Mouse (Mus musculus) heart, embryonic 14.5 days (tissue): ENCODE measurements around the gene Samd9l. TPM values are rescaled to one million over a fixed set of nuclear protein-coding genes. Genes with fewer than 3 reads are reported as not detected.
"Not testable (repeated sequence)": the region's sequence is repeated elsewhere in the genome, so short reads cannot be mapped to it uniquely, and the experiment has no call there.

Source experiments
- ATAC-seq: fragments of 200-750 bp; cut with Nextera tagmentation; 2 replicates; pipeline ENCODE4 v1.8.0; 2017; ENCODE audit warnings: low read depth, moderate TSS enrichment; ENCODE audit not compliant: insufficient number of reproducible peaks, insufficient read depth, low FRiP score
- H3K27ac ChIP-seq, 2 experiments: fragments of 200-500 bp in 1 of 2; fragments of 300-500 bp in 1 of 2; sonication (generic) in 1 of 2; replicated peaks in 1 of 2; 2 replicates each; pipeline ENCODE4 v1.5.1; 2012 to 2014; ENCODE audit warnings: low read depth in 2 of 2, low read length in 2 of 2, control low read depth in 1 of 2, mild to moderate bottlenecking in 1 of 2, mixed read lengths in 1 of 2; ENCODE audit not compliant: control insufficient read depth in 1 of 2, insufficient read depth in 1 of 2
- H3K27me3 ChIP-seq: fragments of 300-500 bp; sonication (generic); 2 replicates; pipeline ENCODE4 v1.6.1; 2014; ENCODE audit warnings: mild to moderate bottlenecking, low read length, control low read depth; ENCODE audit not compliant: control insufficient read depth, insufficient read depth
- H3K36me3 ChIP-seq: fragments of 300-500 bp; sonication (generic); 2 replicates; pipeline ENCODE4 v1.6.1; 2014; ENCODE audit warnings: mild to moderate bottlenecking, control low read depth, low read length, mixed read lengths; ENCODE audit not compliant: control insufficient read depth, insufficient read depth
- H3K4me1 ChIP-seq, 2 experiments: fragments of 200-500 bp in 1 of 2; fragments of 300-500 bp in 1 of 2; sonication (generic) in 1 of 2; 2 replicates each; pipeline ENCODE4 v1.6.1; 2012 to 2014; ENCODE audit warnings: low read length in 2 of 2, control low read depth in 1 of 2, mixed read lengths in 1 of 2; ENCODE audit not compliant: control insufficient read depth in 2 of 2, insufficient read depth in 2 of 2
- H3K4me2 ChIP-seq: fragments of 300-500 bp; sonication (generic); 2 replicates; pipeline ENCODE4 v1.6.1; 2014; ENCODE audit warnings: mild to moderate bottlenecking, low read length
- H3K4me3 ChIP-seq, 2 experiments: fragments of 200-500 bp in 1 of 2; fragments of 300-500 bp in 1 of 2; sonication (generic) in 1 of 2; 2 replicates each; pipeline ENCODE4 v1.5.1; 2012 to 2014; ENCODE audit warnings: low read length in 2 of 2, mild to moderate bottlenecking in 2 of 2, control low read depth in 1 of 2, low read depth in 1 of 2, moderate library complexity in 1 of 2; ENCODE audit not compliant: control insufficient read depth in 1 of 2, insufficient read depth in 1 of 2
- H3K9ac ChIP-seq: fragments of 300-500 bp; sonication (generic); 2 replicates; pipeline ENCODE4 v1.6.1; 2014; ENCODE audit warnings: mild to moderate bottlenecking, low read length
- H3K9me3 ChIP-seq: fragments of 300-500 bp; sonication (generic); 2 replicates; pipeline ENCODE4 v1.6.1; 2016; ENCODE audit warnings: low read length, control low read depth; ENCODE audit not compliant: control insufficient read depth
- WGBS: fragments of 180-500 bp; shearing (Covaris S2); extraction: QIAGEN DNeasy Blood & Tissue Kit; methylation state at CpG from one replicate; pipeline ENCODE4 v1.1.7; 2014; 5-methylcytosine and 5-hydroxymethylcytosine counted together
- polyA plus RNA-seq: library from polyadenylated mRNA; unstranded; fragments of >200 nt; fragmentation: Nextera tagmentation; extraction: Ambion mirVana; gene quantifications from 2 replicates; pipeline ENCODE4 v1.2.1, GENCODE M21; 2014

Gene Samd9l
- polyA plus RNA-seq, 1 experiment from 2014 or later: 2.8 TPM

DNA sequence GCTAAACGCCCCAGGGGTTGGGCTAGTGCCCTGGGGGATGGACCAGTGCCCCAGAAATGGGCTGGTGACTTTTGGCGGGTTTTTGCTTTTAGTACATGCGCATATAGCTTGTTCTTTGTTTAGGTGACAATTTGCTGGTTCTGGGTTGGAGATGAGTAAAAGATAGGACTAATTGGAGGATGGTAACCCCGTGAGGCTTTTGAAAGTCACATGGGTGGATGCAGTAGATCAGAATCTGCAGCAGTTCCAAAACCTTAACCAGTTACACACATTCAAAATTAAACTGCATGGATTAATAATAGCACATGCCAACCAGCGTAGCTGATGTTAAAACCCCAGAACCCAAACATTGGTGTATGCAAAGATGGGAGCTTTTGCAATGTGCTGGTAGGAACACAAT lies 57.9 kb downstream of the Samd9l start:
- Histone ChIP-seq H3K4me3 (no peak overlapping the region; a peak in 1 of 4 replicates), H3K9me3 (no peaks in the 10 kb centered on the region), H3K4me1 (no peaks in the 10 kb centered on the region), H3K27me3 (no peaks in the 10 kb centered on the region), H3K27ac (no peak overlapping the region), H3K4me2 (peak overlapping the region; percentile 61), H3K9ac (no peak overlapping the region), H3K36me3 (no peaks in the 10 kb centered on the region)
- WGBS: 37% methylated on average over 5 of the region's 5 CpGs
- no peak for ATAC-seq

DNA sequence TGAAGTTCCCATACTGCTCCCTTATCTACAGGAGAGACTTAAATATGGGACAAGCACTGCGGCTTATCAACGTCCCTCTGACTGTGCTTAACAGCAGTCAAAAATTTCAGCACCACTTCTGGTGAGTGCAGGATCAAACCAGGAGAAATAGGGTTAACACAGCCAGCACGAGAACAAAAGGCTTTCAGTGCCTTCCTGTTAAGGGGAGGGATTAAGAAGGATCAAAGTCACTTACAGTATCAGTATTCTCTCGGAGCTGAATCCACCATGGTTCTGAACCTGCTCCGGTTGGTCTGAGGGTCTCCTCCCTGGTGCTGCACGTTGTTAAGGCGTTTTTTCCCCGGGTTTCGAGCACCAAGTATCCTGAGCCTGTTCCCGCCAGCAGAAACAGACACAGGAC lies 58.4 kb downstream of the Samd9l start:
- not testable (repeated sequence) for ATAC-seq, H3K4me1 ChIP-seq, H3K9me3 ChIP-seq, H3K36me3 ChIP-seq, H3K27me3 ChIP-seq, H3K27ac ChIP-seq
- peak overlapping the region; percentile 57 for H3K9ac ChIP-seq
- peak overlapping the region; percentile 8 to 25 for H3K4me3 ChIP-seq
- WGBS: 2% methylated on average over 10 of the region's 10 CpGs
- peak overlapping the region; percentile 61 for H3K4me2 ChIP-seq

DNA sequence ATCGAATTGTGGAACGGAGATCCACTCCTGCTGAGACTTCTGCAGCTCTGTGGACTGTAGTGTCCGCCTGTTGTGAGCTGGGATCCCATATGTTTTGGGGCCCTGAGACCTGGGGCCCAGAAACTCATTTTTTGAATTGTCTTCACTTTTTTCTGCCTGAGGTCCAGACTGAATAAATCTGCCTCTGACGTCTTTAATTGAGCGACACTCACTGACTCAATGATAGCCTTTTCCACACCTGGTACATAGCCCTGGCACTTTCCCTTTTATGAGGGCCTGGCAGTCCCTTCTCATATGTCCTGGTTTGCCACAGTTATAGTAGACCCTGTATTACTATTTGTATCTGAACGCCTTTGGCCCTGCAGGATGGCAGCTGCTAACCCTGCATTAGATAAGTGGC lies 60.2 kb downstream of the Samd9l start:
- H3K9me3 ChIP-seq, H3K27ac ChIP-seq, H3K36me3 ChIP-seq, H3K4me1 ChIP-seq, H3K4me2 ChIP-seq, ATAC-seq, H3K27me3 ChIP-seq, H3K9ac ChIP-seq, H3K4me3 ChIP-seq: not testable (repeated sequence)
- WGBS: 75% methylated on average over 6 of the region's 6 CpGs

Other genes with a start within 250 kb of the Samd9l start
- 0.09 and 0.11 TPM in 2 replicates for gene Hepacam2, start 98.7 kb upstream of the Samd9l start, polyA plus RNA-seq
- 20.3 TPM in 2 replicates for gene Vps50, start 98.8 kb upstream of the Samd9l start, polyA plus RNA-seq